Mouse (Mus musculus): ENCODE measurements around the gene Prss27. TPM values are rescaled to one million over a fixed set of nuclear protein-coding genes. Genes with fewer than 3 reads are reported as not detected.

The Prss27 gene
- polyA plus RNA-seq, 1 experiment from 2014 or later = 0.18 TPM

GRCm38 (mm10) chr17:23997901-23998300, 40.0 kb upstream of the Prss27 start, which contains the start of gene Prss22:
Gene Prss22 (minus strand): TSS chr17:23998100.
- no peak for TF ChIP-seq CTCF (IDR thresholded peaks at IDR 0.05; ENCODE audit: low read depth)
- H3K4me3 ChIP-seq (ENCODE audit: low read depth, low read length) = no peak within 1 kb of the TSS
- WGBS = 55% methylated on average over 2 of the region's 2 CpGs
- ATAC-seq = no peak
- no peaks in the 10 kb centered on the region for H3K36me3 ChIP-seq (ENCODE audit: control insufficient read depth, insufficient read depth)
- no peaks in the 10 kb centered on the region for H3K9me3 ChIP-seq (ENCODE audit: control insufficient read depth)
- H3K27me3 ChIP-seq (replicated peaks; ENCODE audit: control insufficient read depth, insufficient read depth, low read length) = no peaks in the 10 kb centered on the region
- H3K9ac ChIP-seq (ENCODE audit: low read depth, low read length) = no peak within 1 kb of the TSS
- 0 out of 2 replicates have a peak, but pooled peaks cover 7% of the 10 kb centered on the region for H3K4me1 ChIP-seq (replicated peaks; ENCODE audit: control insufficient read depth, insufficient read depth, low read length)
- no peak within 1 kb of the TSS for H3K4me2 ChIP-seq (replicated peaks; ENCODE audit: low read depth)
- H3K27ac ChIP-seq (ENCODE audit: low read depth, low read length) = no peak within 1 kb of the TSS

GRCm38 (mm10) chr17:23998383-23998782, 39.6 kb upstream of the Prss27 start:
- no peak for ATAC-seq
- no peak overlapping the region for H3K4me3 ChIP-seq (ENCODE audit: low read depth, low read length)
- H3K36me3 ChIP-seq (ENCODE audit: control insufficient read depth, insufficient read depth) = no peaks in the 10 kb centered on the region
- no peak overlapping the region for H3K4me2 ChIP-seq (replicated peaks; ENCODE audit: low read depth)
- 55% methylated on average over 6 of the region's 6 CpGs for WGBS
- 0 out of 2 replicates have a peak, but pooled peaks cover 4% of the 10 kb centered on the region for H3K4me1 ChIP-seq (replicated peaks; ENCODE audit: control insufficient read depth, insufficient read depth, low read length)
- H3K9ac ChIP-seq (ENCODE audit: low read depth, low read length) = no peak overlapping the region
- H3K9me3 ChIP-seq (ENCODE audit: control insufficient read depth) = no peaks in the 10 kb centered on the region
- no peak for TF ChIP-seq CTCF (IDR thresholded peaks at IDR 0.05; ENCODE audit: low read depth)
- no peaks in the 10 kb centered on the region for H3K27me3 ChIP-seq (replicated peaks; ENCODE audit: control insufficient read depth, insufficient read depth, low read length)
- H3K27ac ChIP-seq (ENCODE audit: low read depth, low read length) = no peak overlapping the region

GRCm38 (mm10) chr17:24000404-24000803, 37.5 kb upstream of the Prss27 start:
- 0 out of 2 replicates have a peak, but pooled peaks cover 4% of the 10 kb centered on the region for H3K4me1 ChIP-seq (replicated peaks; ENCODE audit: control insufficient read depth, insufficient read depth, low read length)
- peak; percentile 42; the same call in 1 of the 2 replicates for ATAC-seq
- WGBS = 19% methylated on average over 5 of the region's 5 CpGs

DNA sequence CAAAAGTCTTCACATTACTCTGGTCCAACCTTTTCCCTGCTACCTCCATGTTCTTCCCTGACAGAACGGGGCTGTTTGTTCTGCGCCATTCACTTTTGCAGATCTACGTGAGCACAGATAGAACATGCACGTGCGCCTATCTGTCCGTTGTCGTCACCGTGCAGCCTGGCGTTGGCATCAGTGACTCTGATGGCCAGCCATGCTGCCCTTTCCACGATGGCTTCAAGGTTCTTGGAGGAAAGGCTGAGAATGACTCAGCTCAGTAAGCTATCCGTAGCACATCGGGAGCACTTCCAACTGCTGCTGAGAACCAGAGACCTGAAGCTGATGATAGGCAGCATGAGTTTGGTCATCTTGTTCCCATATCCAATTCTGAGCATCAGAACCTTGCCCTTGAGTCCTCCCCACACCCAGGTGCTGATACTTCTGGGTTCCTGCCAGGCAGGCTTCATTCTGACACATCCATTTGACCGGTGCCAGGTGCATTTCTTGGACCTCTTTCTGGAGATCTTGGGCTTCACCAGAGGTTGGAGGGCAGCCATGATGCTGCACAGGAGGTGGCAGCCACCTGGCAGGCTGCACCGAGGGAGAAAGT, 33.8 kb upstream of the Prss27 start:
- Histone ChIP-seq H3K9ac (ENCODE audit: low read depth, low read length) (no peak overlapping the region), H3K4me1 (replicated peaks; ENCODE audit: control insufficient read depth, insufficient read depth, low read length) (peaks cover 12% of the 10 kb centered on the region; the same call in 1 of the 2 replicates), H3K4me2 (replicated peaks; ENCODE audit: low read depth) (no peak overlapping the region), H3K36me3 (ENCODE audit: control insufficient read depth, insufficient read depth) (no peaks in the 10 kb centered on the region), H3K9me3 (ENCODE audit: control insufficient read depth) (no peaks in the 10 kb centered on the region), H3K27me3 (replicated peaks; ENCODE audit: control insufficient read depth, insufficient read depth, low read length) (no peaks in the 10 kb centered on the region), H3K27ac (ENCODE audit: low read depth, low read length) (no peak overlapping the region), H3K4me3 (ENCODE audit: low read depth, low read length) (no peak overlapping the region)
- ATAC-seq = no peak
- no peak for TF ChIP-seq CTCF (IDR thresholded peaks at IDR 0.05; ENCODE audit: low read depth)
- 92% methylated on average over 14 of the region's 14 CpGs for WGBS

More at GRCm38 (mm10) chr17:24000404-24000803, 37.5 kb upstream of the Prss27 start:
- H3K4me3 ChIP-seq (ENCODE audit: low read depth, low read length) = no peak overlapping the region
- no peak overlapping the region for H3K4me2 ChIP-seq (replicated peaks; ENCODE audit: low read depth)
- no peak overlapping the region for H3K9ac ChIP-seq (ENCODE audit: low read depth, low read length)
- no peak overlapping the region for H3K27ac ChIP-seq (ENCODE audit: low read depth, low read length)
- no peaks in the 10 kb centered on the region for H3K27me3 ChIP-seq (replicated peaks; ENCODE audit: control insufficient read depth, insufficient read depth, low read length)
- TF ChIP-seq CTCF (IDR thresholded peaks at IDR 0.05; ENCODE audit: low read depth) = no peak
- no peaks in the 10 kb centered on the region for H3K36me3 ChIP-seq (ENCODE audit: control insufficient read depth, insufficient read depth)
- no peaks in the 10 kb centered on the region for H3K9me3 ChIP-seq (ENCODE audit: control insufficient read depth)

GRCm38 (mm10) chr17:24005049-24005448, 32.9 kb upstream of the Prss27 start:
- peaks cover 12% of the 10 kb centered on the region; the same call in 1 of the 2 replicates for H3K4me1 ChIP-seq (replicated peaks; ENCODE audit: control insufficient read depth, insufficient read depth, low read length)
- no peaks in the 10 kb centered on the region for H3K36me3 ChIP-seq (ENCODE audit: control insufficient read depth, insufficient read depth)
- no peak for ATAC-seq
- TF ChIP-seq CTCF (IDR thresholded peaks at IDR 0.05; ENCODE audit: low read depth) = no peak
- no peaks in the 10 kb centered on the region for H3K27me3 ChIP-seq (replicated peaks; ENCODE audit: control insufficient read depth, insufficient read depth, low read length)
- no peaks in the 10 kb centered on the region for H3K9me3 ChIP-seq (ENCODE audit: control insufficient read depth)
- no peak overlapping the region for H3K9ac ChIP-seq (ENCODE audit: low read depth, low read length)
- 99% methylated on average over 3 of the region's 3 CpGs for WGBS
- H3K4me2 ChIP-seq (replicated peaks; ENCODE audit: low read depth) = no peak overlapping the region
- H3K27ac ChIP-seq (ENCODE audit: low read depth, low read length) = no peak overlapping the region
- no peak overlapping the region for H3K4me3 ChIP-seq (ENCODE audit: low read depth, low read length)

GRCm38 (mm10) chr17:24006930-24007329, 31.0 kb upstream of the Prss27 start:
- Histone ChIP-seq H3K4me2 (replicated peaks; ENCODE audit: low read depth) (no peak overlapping the region), H3K36me3 (ENCODE audit: control insufficient read depth, insufficient read depth) (no peaks in the 10 kb centered on the region), H3K4me3 (ENCODE audit: low read depth, low read length) (no peak overlapping the region), H3K4me1 (replicated peaks; ENCODE audit: control insufficient read depth, insufficient read depth, low read length) (peaks cover 12% of the 10 kb centered on the region; the same call in 1 of the 2 replicates), H3K9me3 (ENCODE audit: control insufficient read depth) (no peaks in the 10 kb centered on the region), H3K27me3 (replicated peaks; ENCODE audit: control insufficient read depth, insufficient read depth, low read length) (no peaks in the 10 kb centered on the region), H3K27ac (ENCODE audit: low read depth, low read length) (no peak overlapping the region; the same call in 1 of the 2 replicates), H3K9ac (ENCODE audit: low read depth, low read length) (no peak overlapping the region)
- ATAC-seq = no peak
- 54% methylated on average over 2 of the region's 2 CpGs for WGBS
- TF ChIP-seq CTCF (IDR thresholded peaks at IDR 0.05; ENCODE audit: low read depth) = no peak
